Mouse (Mus musculus) erythroblast, embryonic 14.5 days (primary cell): Measurements from ENCODE around the gene Gm5127.

Experiments
- GATA1 ChIP-seq: IDR thresholded peaks from 2 replicates; pipeline ENCODE4 v1.6.1; 2012; ENCODE audit warnings: low read length, inconsistent platforms, mixed read lengths
- TAL1 ChIP-seq: IDR thresholded peaks from 3 replicates; pipeline ENCODE4 v1.6.1; 2012; ENCODE audit warnings: low read length, inconsistent platforms, mixed read lengths

DNA sequence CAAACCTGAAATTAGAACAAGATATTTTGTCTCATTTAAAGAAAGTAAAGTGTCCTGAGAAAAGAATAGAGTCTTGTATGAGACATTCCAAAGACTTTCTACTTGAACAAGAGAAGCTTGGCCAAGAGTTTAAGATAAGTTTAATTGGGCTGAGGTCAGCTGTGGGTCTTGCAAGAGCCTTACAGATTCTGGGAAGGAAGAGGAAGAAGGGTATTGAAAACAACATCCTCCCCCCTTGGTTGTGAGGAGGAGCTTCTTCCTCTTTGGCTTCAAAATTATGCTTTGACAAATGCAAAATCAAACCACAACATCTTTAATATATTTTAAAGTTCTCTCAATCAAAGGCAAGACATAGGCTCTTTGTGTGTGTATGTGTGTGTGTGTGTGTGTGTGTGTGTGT lies 50.6 kb downstream of the Gm5127 start:
- TF ChIP-seq TAL1: no peak
- no peak for TF ChIP-seq GATA1
